In genomic region chr6:149565720-149566498, GRCm38 (mm10) we compare ENCODE assay signal across 8 mouse cellular contexts.
A peak's percentile ranks its signal among the peaks of the same experiment; 100 is the strongest.
DNase-seq lines count a peak whose midpoint lies in the region; ATAC-seq lines count a peak whose summit lies in the region.

No protein-coding gene starts in this region.

- peak; percentile 99 for ATAC-seq in forebrain, embryonic 14.5 days
- peak; percentile 99 for ATAC-seq in hindbrain, embryonic 13.5 days (ENCODE audit: low FRiP score)
- peak; percentile 99 for ATAC-seq in lung, embryonic 16.5 days (ENCODE audit: low read depth)

- WGBS in forebrain, embryonic 14.5 days, result 4% methylated on average over 19 of the region's 19 CpGs
- 2% methylated on average over 19 of the region's 19 CpGs for WGBS in hindbrain, embryonic 13.5 days
- WGBS in lung, embryonic 16.5 days, result 2% methylated on average over 19 of the region's 19 CpGs

- no peaks in the 10 kb centered on the region for H3K9me3 ChIP-seq in forebrain, embryonic 14.5 days (replicated peaks; ENCODE audit: control insufficient read depth, low read length)
- H3K9me3 ChIP-seq in hindbrain, embryonic 13.5 days, result no peaks in the 10 kb centered on the region
- H3K9me3 ChIP-seq in lung, embryonic 16.5 days (ENCODE audit: control insufficient read depth, low read length), result no peaks in the 10 kb centered on the region

- DNase-seq in Muller cell, postnatal 12 days (ENCODE audit: inconsistent ontology term), result peak; percentile 80
- DNase-seq in cerebellum, adult 18-20 months, result peak; percentile 63 to 72
- peak; percentile 88 for DNase-seq in forebrain, embryonic 14.5 days (ENCODE audit: low spot score)
- peak; percentile 68 to 75 for DNase-seq in layer of hippocampus, postnatal 10 days (ENCODE audit: low spot score in 2 of 2)
- DNase-seq in ovary, postnatal 10 days (ENCODE audit: low spot score), result peak; percentile 16
- peak; percentile 12 for DNase-seq in thymus, postnatal 25 days

- peak overlapping the region; percentile 76 for H3K4me2 ChIP-seq in forebrain, embryonic 14.5 days (ENCODE audit: low read length)
- H3K4me2 ChIP-seq in hindbrain, embryonic 13.5 days, result peak overlapping the region; percentile 69
- H3K4me2 ChIP-seq in lung, embryonic 16.5 days (ENCODE audit: low read depth, low read length), result peak overlapping the region; percentile 65

- peak overlapping the region; percentile 60 for H3K9ac ChIP-seq in forebrain, embryonic 14.5 days (ENCODE audit: low read length)
- peak overlapping the region; percentile 58 for H3K9ac ChIP-seq in hindbrain, embryonic 13.5 days
- peak overlapping the region; percentile 50 for H3K9ac ChIP-seq in lung, embryonic 16.5 days (ENCODE audit: low read length)

- peak overlapping the region; percentile 43 for H3K4me3 ChIP-seq in forebrain, embryonic 14.5 days (ENCODE audit: low read depth, low read length)
- H3K4me3 ChIP-seq in hindbrain, embryonic 13.5 days, result peak overlapping the region; percentile 47
- H3K4me3 ChIP-seq in lung, embryonic 16.5 days (ENCODE audit: low read length), result peak overlapping the region; percentile 53

- H3K36me3 ChIP-seq in forebrain, embryonic 14.5 days (ENCODE audit: control insufficient read depth, insufficient read depth, low read length), result no peaks in the 10 kb centered on the region
- H3K36me3 ChIP-seq in hindbrain, embryonic 13.5 days, result no peaks in the 10 kb centered on the region
- H3K36me3 ChIP-seq in lung, embryonic 16.5 days (ENCODE audit: control insufficient read depth, insufficient read depth, low read length), result no peaks in the 10 kb centered on the region

- no peak overlapping the region for H3K27ac ChIP-seq in forebrain, embryonic 14.5 days (ENCODE audit: low read depth, low read length)
- H3K27ac ChIP-seq in hindbrain, embryonic 13.5 days, result no peak overlapping the region
- no peak overlapping the region for H3K27ac ChIP-seq in lung, embryonic 16.5 days (ENCODE audit: low read length)

- no peaks in the 10 kb centered on the region for H3K27me3 ChIP-seq in forebrain, embryonic 14.5 days (replicated peaks; ENCODE audit: control insufficient read depth, insufficient read depth, low read length)
- no peaks in the 10 kb centered on the region for H3K27me3 ChIP-seq in hindbrain, embryonic 13.5 days
- no peaks in the 10 kb centered on the region for H3K27me3 ChIP-seq in lung, embryonic 16.5 days (ENCODE audit: control insufficient read depth, insufficient read depth, low read depth, low read length)

- 0 out of 2 replicates have a peak, but pooled peaks cover 2% of the 10 kb centered on the region for H3K4me1 ChIP-seq in forebrain, embryonic 14.5 days (ENCODE audit: control insufficient read depth, insufficient read depth, low read length)
- H3K4me1 ChIP-seq in hindbrain, embryonic 13.5 days (replicated peaks), result peaks cover 13% of the 10 kb centered on the region
- no peaks in the 10 kb centered on the region for H3K4me1 ChIP-seq in lung, embryonic 16.5 days (replicated peaks; ENCODE audit: control insufficient read depth, insufficient read depth, low read length)

Comparison
In these comparisons a context has a peak if more than half of its experiments do, and no peak if none do; other contexts are left out.
1. DNase-seq: peak in every context shown above with its lines; median percentile 88 in forebrain, embryonic 14.5 days; 80 in Muller cell, postnatal 12 days; 72 in layer of hippocampus, postnatal 10 days; 68 in cerebellum, adult 18-20 months; 16 in ovary, postnatal 10 days; 12 in thymus, postnatal 25 days.